Mouse (Mus musculus): ENCODE data around the gene Cog1.

GRCm38 (mm10) chr11:113631302-113631701 lies 17.7 kb upstream of the Cog1 start:
- TF ChIP-seq CTCF (IDR thresholded peaks at IDR 0.05) (no peak), EP300 (IDR thresholded peaks at IDR 0.05) (no peak)
